Mouse (Mus musculus): ENCODE results near the gene Gatb. TPM values are rescaled to one million over a fixed set of nuclear protein-coding genes. Genes with fewer than 3 reads are reported as not detected.

Gene Gatb
- polyA plus RNA-seq, 1 experiment from 2014 or later = 18.6 TPM

- Histone ChIP-seq H3K36me3 (ENCODE audit: control insufficient read depth, insufficient read depth, low read length) (no peaks in the 10 kb centered on the region), H3K4me3 (ENCODE audit: low read depth, low read length) (no peak overlapping the region), H3K4me2 (replicated peaks; ENCODE audit: low read depth, low read length) (no peak overlapping the region), H3K9ac (ENCODE audit: low read depth, low read length) (no peak overlapping the region), H3K27ac (ENCODE audit: low read depth, low read length) (no peak overlapping the region), H3K27me3 (ENCODE audit: control insufficient read depth, insufficient read depth, low read length) (no peaks in the 10 kb centered on the region), H3K9me3 (ENCODE audit: control insufficient read depth, low read length) (no peaks in the 10 kb centered on the region), H3K4me1 (replicated peaks; ENCODE audit: control insufficient read depth, insufficient read depth, low read length) (no peaks in the 10 kb centered on the region)
- no peak for ATAC-seq (ENCODE audit: low FRiP score)
- WGBS = 91% methylated on average over 2 of the region's 2 CpGs
- DNase-seq (ENCODE audit: low spot score) = no peak
These were observed 61.7 kb downstream of the Gatb start for GRCm38 (mm10) chr3:85635591-85635990.

DNA sequence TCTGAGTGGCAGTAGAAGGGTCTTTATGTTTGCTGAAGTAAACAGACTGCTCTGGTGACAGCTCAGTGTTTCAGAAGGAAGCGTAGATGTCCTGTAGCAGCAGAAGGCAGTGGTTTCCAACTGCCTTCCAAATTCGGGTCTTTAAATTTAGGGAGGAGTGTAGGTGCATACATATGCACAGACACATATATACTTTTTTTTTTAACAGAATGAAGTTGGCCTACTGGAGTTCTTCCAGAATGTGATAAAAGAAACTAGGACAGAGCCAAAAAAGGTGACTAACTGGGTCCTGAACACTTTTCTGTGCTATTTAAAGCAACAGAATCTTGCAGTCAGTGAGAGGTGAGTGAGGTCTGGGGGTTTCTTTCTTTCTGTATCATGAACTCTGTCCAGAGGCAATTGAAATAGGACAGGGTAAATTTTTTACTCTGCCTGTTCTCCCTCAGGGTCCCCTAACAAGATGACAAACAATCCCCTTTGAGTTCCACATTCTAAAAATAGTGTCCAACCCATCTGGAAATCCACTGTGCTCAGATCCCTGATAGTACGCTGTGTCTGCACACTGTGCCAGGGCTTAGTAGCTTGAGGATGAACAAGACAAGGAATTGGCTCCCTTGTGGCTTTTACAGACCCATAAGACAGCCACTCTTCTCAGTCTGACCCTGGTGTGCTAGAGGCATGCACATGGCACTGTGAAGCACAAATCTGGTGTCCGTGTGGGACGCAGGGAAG, 63.0 kb downstream of the Gatb start:
- no peak overlapping the region for H3K27ac ChIP-seq (ENCODE audit: low read depth, low read length)
- no peak overlapping the region for H3K4me3 ChIP-seq (ENCODE audit: low read depth, low read length)
- no peaks in the 10 kb centered on the region for H3K4me1 ChIP-seq (replicated peaks; ENCODE audit: control insufficient read depth, insufficient read depth, low read length)
- DNase-seq (ENCODE audit: low spot score) (no peak), ATAC-seq (ENCODE audit: low FRiP score) (no peak)
- no peaks in the 10 kb centered on the region for H3K27me3 ChIP-seq (ENCODE audit: control insufficient read depth, insufficient read depth, low read length)
- 92% methylated on average over 5 of the region's 5 CpGs for WGBS
- H3K4me2 ChIP-seq (replicated peaks; ENCODE audit: low read depth, low read length) = no peak overlapping the region
- no peaks in the 10 kb centered on the region for H3K36me3 ChIP-seq (ENCODE audit: control insufficient read depth, insufficient read depth, low read length)
- H3K9ac ChIP-seq (ENCODE audit: low read depth, low read length) = no peak overlapping the region
- no peaks in the 10 kb centered on the region for H3K9me3 ChIP-seq (ENCODE audit: control insufficient read depth, low read length)

DNA sequence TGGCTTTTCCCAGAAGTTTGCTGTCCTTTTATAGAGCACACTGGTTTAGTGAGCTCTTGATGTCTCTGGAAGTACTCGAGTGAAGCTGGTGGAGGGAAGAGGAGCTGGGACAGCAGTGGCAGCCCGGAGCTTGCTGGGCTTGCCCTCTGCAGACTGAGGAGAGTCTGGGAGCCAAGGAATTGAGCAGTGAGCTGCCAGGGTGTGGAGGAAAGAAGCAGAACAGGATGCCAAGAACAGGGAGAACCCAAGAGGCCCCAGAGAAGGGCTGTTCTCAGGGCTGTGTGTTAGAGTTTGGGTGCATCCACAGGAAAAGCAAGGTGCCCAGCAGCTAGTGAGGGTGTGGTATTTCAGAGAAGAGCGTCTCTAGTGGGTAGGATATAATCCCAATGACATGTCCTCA, 67.8 kb downstream of the Gatb start:
- WGBS = 90% methylated on average over 3 of the region's 3 CpGs
- Histone ChIP-seq H3K36me3 (ENCODE audit: control insufficient read depth, insufficient read depth, low read length) (no peaks in the 10 kb centered on the region), H3K9ac (ENCODE audit: low read depth, low read length) (no peak overlapping the region), H3K4me2 (replicated peaks; ENCODE audit: low read depth, low read length) (no peak overlapping the region), H3K27me3 (ENCODE audit: control insufficient read depth, insufficient read depth, low read length) (no peaks in the 10 kb centered on the region), H3K27ac (ENCODE audit: low read depth, low read length) (no peak overlapping the region), H3K4me1 (replicated peaks; ENCODE audit: control insufficient read depth, insufficient read depth, low read length) (no peaks in the 10 kb centered on the region), H3K9me3 (ENCODE audit: control insufficient read depth, low read length) (no peaks in the 10 kb centered on the region), H3K4me3 (ENCODE audit: low read depth, low read length) (no peak overlapping the region)
- DNase-seq (ENCODE audit: low spot score) (no peak), ATAC-seq (ENCODE audit: low FRiP score) (no peak)

GRCm38 (mm10) chr3:85644814-85645213, 70.9 kb downstream of the Gatb start:
- H3K27me3 ChIP-seq (ENCODE audit: control insufficient read depth, insufficient read depth, low read length) = no peaks in the 10 kb centered on the region
- ATAC-seq (ENCODE audit: low FRiP score) (no peak), DNase-seq (ENCODE audit: low spot score) (no peak)
- no peaks in the 10 kb centered on the region for H3K36me3 ChIP-seq (ENCODE audit: control insufficient read depth, insufficient read depth, low read length)
- no peak overlapping the region for H3K27ac ChIP-seq (ENCODE audit: low read depth, low read length)
- H3K4me3 ChIP-seq (ENCODE audit: low read depth, low read length) = no peak overlapping the region
- H3K9ac ChIP-seq (ENCODE audit: low read depth, low read length) = no peak overlapping the region
- H3K4me1 ChIP-seq (replicated peaks; ENCODE audit: control insufficient read depth, insufficient read depth, low read length) = no peaks in the 10 kb centered on the region
- no peak overlapping the region for H3K4me2 ChIP-seq (replicated peaks; ENCODE audit: low read depth, low read length)
- no peaks in the 10 kb centered on the region for H3K9me3 ChIP-seq (ENCODE audit: control insufficient read depth, low read length)
- 97% methylated on average over 3 of the region's 3 CpGs for WGBS

DNA sequence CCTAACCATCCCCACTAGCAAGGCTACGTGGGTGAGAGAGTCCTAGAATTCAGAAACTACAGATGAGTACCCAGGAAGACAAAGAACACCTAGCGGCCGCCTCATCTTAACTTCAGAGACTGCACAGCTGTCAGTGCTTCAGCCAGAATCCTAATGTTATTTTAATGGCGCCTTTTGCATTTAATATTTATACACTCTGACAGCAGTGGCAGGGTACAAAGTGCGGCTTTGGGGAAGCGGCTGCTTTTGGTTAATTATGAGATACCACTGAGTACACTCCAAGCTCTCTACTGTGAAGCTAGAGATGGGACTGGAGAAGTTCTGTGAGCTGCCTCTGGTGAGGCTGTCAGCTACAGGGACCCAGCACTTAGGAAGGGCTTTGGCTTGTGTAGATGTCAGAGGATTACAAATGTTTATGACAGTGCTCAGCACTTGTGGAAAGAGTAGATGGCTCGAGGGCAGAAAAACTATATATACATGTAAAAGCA, 71.6 kb downstream of the Gatb start:
- no peak for ATAC-seq (ENCODE audit: low FRiP score)
- WGBS = 91% methylated on average over 7 of the region's 7 CpGs
- H3K9ac ChIP-seq (ENCODE audit: low read depth, low read length) = no peak overlapping the region

GRCm38 (mm10) chr3:85649176-85649575, 75.3 kb downstream of the Gatb start:
- WGBS = 91% methylated on average over 4 of the region's 4 CpGs
- H3K27ac ChIP-seq (ENCODE audit: low read depth, low read length) = no peak overlapping the region
- H3K27me3 ChIP-seq (ENCODE audit: control insufficient read depth, insufficient read depth, low read length) = no peaks in the 10 kb centered on the region
- DNase-seq (ENCODE audit: low spot score) (no peak), ATAC-seq (ENCODE audit: low FRiP score) (no peak)
- no peak overlapping the region for H3K4me2 ChIP-seq (replicated peaks; ENCODE audit: low read depth, low read length)
- no peaks in the 10 kb centered on the region for H3K4me1 ChIP-seq (replicated peaks; ENCODE audit: control insufficient read depth, insufficient read depth, low read length)
- H3K36me3 ChIP-seq (ENCODE audit: control insufficient read depth, insufficient read depth, low read length) = no peaks in the 10 kb centered on the region
- H3K4me3 ChIP-seq (ENCODE audit: low read depth, low read length) = no peak overlapping the region
- no peak overlapping the region for H3K9ac ChIP-seq (ENCODE audit: low read depth, low read length)
- no peaks in the 10 kb centered on the region for H3K9me3 ChIP-seq (ENCODE audit: control insufficient read depth, low read length)

More for the DNA sequence above, 71.6 kb downstream of the Gatb start:
- Histone ChIP-seq H3K4me3 (ENCODE audit: low read depth, low read length) (no peak overlapping the region), H3K4me2 (replicated peaks; ENCODE audit: low read depth, low read length) (no peak overlapping the region), H3K36me3 (ENCODE audit: control insufficient read depth, insufficient read depth, low read length) (no peaks in the 10 kb centered on the region), H3K27me3 (ENCODE audit: control insufficient read depth, insufficient read depth, low read length) (no peaks in the 10 kb centered on the region), H3K27ac (ENCODE audit: low read depth, low read length) (no peak overlapping the region), H3K9me3 (ENCODE audit: control insufficient read depth, low read length) (no peaks in the 10 kb centered on the region), H3K4me1 (replicated peaks; ENCODE audit: control insufficient read depth, insufficient read depth, low read length) (no peaks in the 10 kb centered on the region)
- no peak for DNase-seq (ENCODE audit: low spot score)

GRCm38 (mm10) chr3:85652727-85653665, 79.1 kb downstream of the Gatb start:
- Histone ChIP-seq H3K4me3 (ENCODE audit: low read depth, low read length) (no peak overlapping the region), H3K4me2 (replicated peaks; ENCODE audit: low read depth, low read length) (no peak overlapping the region), H3K36me3 (ENCODE audit: control insufficient read depth, insufficient read depth, low read length) (no peaks in the 10 kb centered on the region), H3K27ac (ENCODE audit: low read depth, low read length) (no peak overlapping the region), H3K4me1 (replicated peaks; ENCODE audit: control insufficient read depth, insufficient read depth, low read length) (no peaks in the 10 kb centered on the region), H3K27me3 (ENCODE audit: control insufficient read depth, insufficient read depth, low read length) (no peaks in the 10 kb centered on the region), H3K9me3 (ENCODE audit: control insufficient read depth, low read length) (no peaks in the 10 kb centered on the region), H3K9ac (ENCODE audit: low read depth, low read length) (no peak overlapping the region)
- ATAC-seq (ENCODE audit: low FRiP score) (no peak), DNase-seq (ENCODE audit: low spot score) (peak; percentile 7)
- WGBS = 78% methylated on average over 4 of the region's 4 CpGs

DNA sequence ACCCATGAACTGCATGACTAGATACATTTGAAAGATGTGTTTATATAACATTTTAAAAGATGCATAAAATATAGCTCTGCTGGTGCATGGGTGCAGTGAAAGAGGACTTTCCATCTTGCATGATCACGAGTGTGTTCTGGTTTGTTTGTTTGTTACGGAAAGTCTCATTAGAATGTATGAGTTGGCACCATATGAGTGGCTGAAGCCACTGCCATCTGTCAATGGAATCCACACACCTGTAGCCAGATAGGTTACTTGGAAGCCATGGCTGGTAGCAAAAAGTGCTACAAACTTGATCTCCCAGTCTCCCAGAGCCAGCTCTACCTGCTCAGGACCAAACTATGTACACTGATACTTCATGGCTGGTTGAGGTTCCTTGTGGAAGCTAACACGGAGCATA, 81.6 kb downstream of the Gatb start:
- no peak for ATAC-seq (ENCODE audit: low FRiP score)
- no peak for DNase-seq (ENCODE audit: low spot score)
- Histone ChIP-seq H3K4me3 (ENCODE audit: low read depth, low read length) (no peak overlapping the region), H3K9me3 (ENCODE audit: control insufficient read depth, low read length) (no peaks in the 10 kb centered on the region), H3K4me1 (replicated peaks; ENCODE audit: control insufficient read depth, insufficient read depth, low read length) (no peaks in the 10 kb centered on the region), H3K9ac (ENCODE audit: low read depth, low read length) (no peak overlapping the region), H3K4me2 (replicated peaks; ENCODE audit: low read depth, low read length) (no peak overlapping the region), H3K27ac (ENCODE audit: low read depth, low read length) (no peak overlapping the region), H3K36me3 (ENCODE audit: control insufficient read depth, insufficient read depth, low read length) (no peaks in the 10 kb centered on the region), H3K27me3 (ENCODE audit: control insufficient read depth, insufficient read depth, low read length) (no peaks in the 10 kb centered on the region)
- WGBS = 94% methylated on average over 3 of the region's 3 CpGs

Data from hindbrain, embryonic 11.5 days (tissue).